Mouse (Mus musculus) adrenal gland, postnatal 25 days (tissue): ENCODE data around the gene Anks1b. TPM values are rescaled to one million over a fixed set of nuclear protein-coding genes. Genes with fewer than 3 reads are reported as not detected.

Experiments
- DNase-seq: peaks from one replicate; pipeline ENCODE4 v3.0.0; 2021; ENCODE audit warnings: mixed read lengths
- total RNA-seq: library from RNA; stranded (reverse); gene quantifications from 2 replicates; pipeline ENCODE4 v1.2.3, GENCODE M21; 2021

Anks1b gene
- total RNA-seq, 1 experiment from 2014 or later: 0.85 TPM

DNA sequence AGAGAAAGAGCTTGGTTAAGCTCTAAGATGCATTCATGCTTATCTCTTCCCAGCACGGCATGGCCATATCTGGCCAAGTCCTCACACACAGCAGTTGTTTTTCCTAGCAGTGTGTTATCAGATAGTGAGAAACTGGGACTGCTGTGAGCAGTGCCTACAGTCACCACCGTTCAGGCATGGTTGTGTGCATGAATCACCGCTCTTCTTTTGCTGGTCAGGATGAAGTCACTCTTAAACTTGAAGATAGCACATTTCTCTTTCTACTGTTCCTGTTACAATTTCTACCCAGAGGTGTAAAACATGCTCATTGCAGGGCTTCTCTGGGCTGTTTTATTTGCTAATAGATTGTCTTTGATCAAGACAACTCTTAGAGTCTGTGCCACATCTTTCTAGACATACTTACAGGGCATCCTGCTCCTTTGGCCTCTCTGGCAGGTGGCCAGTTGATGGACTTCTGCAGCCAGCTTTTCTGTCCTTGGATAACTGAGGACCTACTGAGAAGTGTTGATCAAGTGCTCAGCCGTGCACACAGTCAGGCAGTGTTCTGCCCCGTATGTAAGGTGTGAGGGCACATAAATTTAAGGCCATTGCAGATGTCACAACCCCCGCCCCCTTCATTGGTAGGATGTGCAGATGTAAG lies 296.8 kb downstream of the Anks1b start:
- peak; percentile 4 for DNase-seq

DNA sequence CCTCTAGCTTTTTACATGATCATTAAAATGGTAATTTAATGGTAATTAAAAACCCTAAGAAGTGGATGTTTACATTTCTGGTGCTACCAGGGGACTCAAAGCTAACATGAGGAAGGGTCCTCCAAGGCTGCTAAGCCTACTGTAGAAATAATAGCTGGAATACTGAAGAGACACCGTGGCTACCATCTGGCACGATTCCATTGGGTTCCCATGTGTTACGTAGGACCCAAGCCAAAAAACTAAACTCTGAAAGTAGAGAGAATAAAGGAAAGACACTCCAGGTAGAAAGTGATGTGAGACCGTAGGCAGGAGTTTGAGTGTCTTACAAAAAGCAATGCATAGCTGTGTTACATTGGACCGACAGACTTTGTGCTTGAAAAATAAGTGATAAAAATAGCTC lies 317.1 kb downstream of the Anks1b start:
- no peak for DNase-seq

DNA sequence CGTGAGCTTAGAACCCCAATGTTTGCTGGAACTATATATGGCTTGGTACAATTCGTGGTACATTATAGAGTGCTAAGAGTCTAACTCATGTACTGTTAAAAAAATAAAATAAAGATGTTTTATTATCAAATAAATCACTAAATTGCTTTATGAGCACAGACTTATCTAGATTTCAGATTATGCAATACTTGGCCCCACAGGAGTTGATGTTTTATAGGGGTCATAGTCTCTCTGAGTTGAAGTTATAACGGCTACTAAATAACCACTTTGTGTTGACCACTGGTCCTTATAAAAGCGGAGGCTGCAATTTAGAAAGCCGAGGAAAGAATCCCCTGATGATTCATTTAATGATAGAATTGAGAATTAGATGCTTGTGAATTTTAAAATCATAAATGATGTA lies 323.6 kb downstream of the Anks1b start:
- no peak for DNase-seq

DNA sequence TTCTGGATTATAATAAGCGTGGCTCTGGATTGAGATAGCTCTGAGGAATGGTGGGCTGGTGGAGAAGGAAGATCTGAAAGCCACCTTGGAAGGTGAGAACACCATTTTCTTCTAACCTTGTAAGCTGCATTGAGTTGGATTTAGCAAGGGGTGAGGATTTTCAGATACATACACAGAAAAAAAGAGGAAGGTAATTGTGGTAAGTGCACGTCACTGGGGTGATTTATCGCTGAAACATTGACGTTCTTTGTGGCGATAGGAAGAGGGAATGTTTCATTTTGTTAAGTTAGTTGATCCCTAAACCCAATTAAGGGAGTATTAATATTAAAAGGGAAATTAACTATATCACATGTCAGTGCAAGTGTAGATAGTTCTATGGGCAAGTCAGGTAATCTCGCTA lies 336.7 kb downstream of the Anks1b start:
- DNase-seq: no peak

DNA sequence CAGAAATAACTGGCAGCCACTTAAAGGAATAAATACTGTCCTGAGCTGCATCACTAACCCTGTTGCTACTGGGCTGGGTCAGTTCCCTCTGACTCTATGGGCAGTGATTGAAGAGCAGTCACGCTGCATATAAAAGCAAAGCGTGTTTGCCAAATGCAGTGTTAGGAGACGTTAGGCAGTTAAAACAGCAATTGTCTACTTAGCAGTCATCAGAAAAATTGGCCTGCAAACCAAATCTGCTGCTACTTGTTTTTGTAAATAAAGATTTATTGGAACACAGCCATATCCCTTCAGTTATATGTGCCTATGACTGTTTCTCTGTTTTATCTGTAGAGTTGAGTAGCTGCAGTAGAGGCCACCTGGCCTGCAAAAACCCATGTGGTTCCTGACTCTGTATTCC lies 347.2 kb downstream of the Anks1b start:
- DNase-seq: no peak

DNA sequence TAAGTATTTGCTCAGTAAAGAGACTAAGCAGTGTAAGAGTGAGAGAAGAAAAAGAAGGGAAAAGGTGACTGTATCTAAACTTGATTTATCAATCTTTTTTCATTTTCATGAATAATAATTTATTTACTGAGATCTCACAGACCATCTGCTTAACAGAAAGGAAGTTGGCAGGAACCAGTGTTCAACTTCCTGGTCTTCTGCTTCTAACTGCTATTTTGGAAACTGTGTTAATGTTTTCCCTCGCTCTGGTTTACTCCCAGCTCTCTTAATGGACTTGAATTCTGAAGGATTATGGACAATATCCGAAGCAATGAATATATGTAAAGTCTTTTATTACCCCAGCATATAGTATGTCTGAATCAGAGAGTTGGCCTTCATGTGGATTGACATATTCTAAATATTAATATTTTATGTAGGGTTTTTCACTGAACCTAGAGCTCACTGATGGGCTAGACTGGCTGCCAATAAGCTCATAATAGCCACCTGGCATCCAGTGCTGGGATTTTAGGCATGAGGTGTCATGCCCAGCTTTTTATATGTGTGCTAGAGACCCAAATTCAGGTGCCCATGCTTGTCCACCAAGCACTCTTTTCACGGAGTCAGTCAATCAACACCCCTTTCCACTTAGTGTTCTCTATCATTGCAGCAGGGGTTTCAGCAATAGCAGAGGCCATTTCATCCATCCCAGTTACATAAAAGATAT lies 349.6 kb downstream of the Anks1b start:
- no peak for DNase-seq

DNA sequence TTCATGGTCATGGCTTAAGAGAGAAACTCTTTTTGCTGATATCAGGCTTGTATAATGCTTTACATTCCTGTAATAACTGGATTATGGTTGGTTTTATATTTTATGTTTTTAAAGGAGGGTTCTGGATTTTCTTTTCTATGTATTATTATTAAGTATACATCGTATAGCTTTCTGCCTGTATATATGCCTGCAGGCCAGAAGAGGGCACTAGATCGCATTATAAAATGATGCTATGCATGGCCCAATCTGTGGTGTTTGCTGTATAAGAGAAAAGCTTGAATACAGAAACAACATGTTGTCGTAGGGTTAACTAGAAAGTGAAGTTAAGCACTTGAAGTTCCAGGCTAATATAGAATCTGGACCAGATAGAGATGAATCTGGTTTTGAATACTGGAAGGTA lies 362.0 kb downstream of the Anks1b start:
- DNase-seq: no peak

DNA sequence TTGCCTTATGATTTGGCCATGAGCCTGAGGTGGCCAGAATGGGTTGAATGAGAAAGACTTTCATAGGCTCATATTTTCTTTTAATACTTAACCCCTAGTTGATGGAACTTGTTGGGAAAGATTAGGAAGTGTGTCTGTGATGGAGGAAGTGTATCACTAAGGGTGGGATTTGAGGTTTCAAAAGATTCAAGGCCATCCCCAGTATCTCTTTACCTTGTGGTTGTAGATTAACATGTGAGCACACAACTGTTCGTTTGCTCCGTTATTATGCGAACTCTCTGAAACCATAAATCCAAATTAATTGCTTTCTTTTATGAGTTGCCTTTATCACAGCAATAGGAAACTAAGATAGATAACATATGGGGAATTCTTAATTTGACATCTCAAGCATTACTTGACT lies 364.0 kb downstream of the Anks1b start:
- no peak for DNase-seq

DNA sequence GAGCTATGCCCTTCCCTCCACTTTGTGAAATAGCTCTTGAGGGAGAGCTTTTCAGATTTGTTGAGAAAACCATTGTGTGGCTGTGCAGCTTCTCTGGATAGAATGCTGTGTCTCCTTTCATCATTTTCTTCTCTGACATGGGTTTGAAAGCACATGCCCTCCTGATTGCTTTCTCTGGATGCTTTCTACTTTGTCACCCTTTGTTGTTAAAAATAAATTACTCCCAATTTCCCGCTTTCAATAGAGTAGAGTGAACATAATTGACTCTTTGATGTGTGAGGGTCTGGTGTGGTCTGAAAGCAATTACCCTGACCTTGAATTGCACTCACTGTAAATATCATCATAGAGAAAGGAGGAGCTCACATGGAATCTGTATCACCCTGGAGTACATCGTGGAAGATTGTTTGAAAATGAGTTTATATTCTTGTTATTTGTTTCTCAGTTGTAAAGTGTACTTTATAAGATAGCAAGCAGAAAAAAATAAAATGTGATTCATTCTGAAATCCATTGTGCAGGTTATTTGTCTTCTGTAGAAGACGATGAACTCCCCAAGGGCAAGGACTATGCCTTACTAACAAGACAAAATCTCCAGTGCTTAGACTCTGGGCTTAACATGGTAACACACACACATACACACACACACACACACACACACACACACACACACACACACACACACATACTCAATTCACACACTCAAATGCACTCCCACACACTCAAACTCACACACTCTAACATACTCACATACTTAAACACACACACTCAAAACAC lies 385.8 kb downstream of the Anks1b start:
- no peak for DNase-seq

DNA sequence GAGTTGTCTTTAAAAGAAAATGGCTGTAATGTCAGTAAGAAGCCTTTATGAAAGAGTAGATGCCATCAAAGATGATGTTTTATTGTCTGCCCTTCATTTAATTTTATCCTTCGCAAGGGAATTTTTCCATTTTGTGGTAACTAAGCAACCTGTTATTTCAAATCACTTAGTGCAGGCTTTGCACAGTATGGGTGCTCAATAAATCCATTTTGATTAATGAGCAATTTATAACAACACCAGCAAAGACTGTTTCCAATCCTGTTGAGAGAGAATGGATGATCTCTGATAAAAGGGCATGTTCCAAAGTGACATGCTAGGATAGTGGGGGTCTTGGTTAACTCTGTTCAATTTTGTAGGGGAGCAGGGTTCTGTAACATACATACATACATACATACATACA lies 398.0 kb downstream of the Anks1b start:
- DNase-seq: no peak

DNA sequence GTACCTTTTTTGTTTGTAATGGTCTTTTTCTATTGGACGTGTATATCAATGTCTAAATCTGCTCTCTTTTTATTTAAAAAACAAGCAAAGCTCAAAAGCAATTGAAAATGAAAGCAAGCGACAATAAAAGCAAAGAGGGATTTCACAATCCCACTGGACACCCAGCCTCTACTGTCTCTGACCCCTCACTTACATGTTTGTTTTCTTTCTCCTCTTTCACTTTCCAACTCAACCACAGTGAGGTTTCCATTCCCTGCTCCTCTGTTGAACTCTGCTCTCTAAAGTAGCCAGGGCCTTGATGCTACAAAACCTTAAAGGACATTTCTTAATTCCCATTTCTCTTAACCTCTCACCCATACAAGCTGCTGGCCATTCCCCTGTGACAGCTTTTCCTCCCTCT lies 400.0 kb downstream of the Anks1b start:
- no peak for DNase-seq

DNA sequence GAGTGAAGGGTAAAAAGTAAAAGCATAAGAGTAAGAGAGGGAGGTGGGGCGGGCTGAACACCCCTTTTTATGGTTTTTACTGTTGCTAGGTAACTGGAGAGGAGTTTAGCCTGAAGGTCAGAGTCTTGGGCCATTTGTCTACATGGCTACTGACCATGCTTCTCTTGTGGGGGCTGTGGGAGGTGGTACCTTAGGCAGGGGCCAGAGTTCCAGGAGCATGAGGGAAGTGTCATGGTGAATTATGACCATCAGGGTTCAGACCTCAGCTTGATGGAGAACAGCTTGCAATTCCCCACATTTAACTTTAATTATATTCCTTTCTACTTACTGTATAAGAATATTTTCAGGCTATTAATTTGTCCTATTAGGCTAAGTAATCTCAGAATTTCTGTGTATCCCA lies 413.3 kb downstream of the Anks1b start:
- DNase-seq: no peak

DNA sequence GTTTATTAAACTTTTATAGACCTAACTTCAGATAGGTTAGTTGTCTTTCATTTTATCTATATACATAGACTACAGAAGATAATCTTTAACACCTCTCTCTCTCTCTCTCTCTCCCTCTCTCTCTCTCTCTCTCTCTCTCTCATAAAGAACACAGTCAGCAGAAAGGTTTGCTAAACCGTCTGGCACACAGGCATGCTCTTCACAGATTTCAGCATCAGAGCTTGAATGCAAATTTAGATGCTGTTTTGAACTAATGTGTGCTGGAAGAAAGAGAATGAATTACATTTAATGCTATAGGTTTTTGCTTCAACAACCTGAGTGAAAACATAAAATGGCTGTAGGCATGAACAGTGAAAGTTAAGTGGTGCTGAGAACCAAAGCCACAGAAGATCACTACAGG lies 429.9 kb downstream of the Anks1b start:
- DNase-seq: no peak

DNA sequence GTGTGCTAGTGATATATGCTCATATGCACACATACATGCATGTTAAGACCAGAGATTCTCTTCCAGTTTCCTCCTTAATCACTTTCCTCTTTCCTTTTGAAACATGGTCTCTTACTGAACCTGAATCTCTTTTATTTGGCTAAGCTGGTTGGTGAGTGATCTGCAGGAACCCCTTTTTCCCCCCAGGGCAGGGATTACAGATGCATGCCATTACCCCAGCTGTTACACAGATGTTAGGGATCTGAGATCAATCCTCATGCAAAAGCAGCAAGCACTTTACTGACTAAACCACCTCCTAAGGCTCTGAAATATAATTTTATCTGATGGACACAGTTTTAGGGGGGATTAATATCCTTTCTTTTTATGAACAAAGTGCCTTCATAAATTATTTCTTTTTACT lies 432.8 kb downstream of the Anks1b start:
- no peak for DNase-seq

DNA sequence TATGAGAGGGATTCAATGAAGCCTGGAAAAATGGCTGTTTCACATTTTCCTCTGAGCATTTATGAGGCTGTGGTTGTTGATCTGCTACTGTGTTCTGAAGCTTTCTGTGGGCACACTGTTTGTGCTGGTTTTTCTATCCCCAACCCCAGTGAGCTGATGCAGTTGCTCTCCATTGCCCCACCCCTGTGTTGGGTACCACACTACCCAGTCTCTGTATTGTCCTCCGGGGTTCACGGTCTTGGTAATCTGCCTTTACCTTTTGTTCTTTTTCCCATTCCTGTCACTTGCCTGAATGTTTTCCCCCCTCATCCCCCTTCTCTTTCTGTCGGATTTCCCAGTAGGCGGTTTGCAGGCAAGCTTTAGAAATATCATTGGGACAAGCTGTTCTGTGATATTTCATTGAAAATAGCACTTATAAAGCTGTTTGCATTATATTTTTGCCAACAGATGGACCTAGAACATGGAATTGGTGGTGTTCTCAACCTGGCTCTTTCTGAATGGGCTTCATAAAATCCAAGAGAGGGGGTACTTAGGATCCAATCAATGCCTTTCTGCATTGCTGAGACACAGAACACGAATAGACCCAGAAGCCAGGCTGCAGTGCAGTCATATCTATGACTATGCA lies 434.7 kb downstream of the Anks1b start:
- no peak for DNase-seq

DNA sequence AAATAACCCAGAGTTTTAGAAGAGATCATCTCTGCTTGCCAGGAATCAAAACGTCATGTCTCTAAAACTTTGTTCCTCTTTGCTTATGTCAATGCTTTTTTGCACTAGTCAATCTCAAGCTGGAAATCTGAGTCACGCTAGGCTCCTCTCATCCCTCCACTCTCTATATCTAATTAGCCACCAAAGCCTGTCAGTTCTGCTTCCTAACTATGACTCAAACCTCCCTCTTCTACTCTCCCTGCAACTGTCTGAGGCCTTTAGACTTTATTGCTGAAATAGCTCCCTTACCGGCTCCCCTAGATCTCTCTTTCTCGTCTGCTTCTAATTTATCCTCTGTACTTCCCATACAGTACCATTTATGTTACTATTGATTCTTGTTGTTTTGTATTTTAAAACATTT lies 456.5 kb downstream of the Anks1b start:
- no peak for DNase-seq

DNA sequence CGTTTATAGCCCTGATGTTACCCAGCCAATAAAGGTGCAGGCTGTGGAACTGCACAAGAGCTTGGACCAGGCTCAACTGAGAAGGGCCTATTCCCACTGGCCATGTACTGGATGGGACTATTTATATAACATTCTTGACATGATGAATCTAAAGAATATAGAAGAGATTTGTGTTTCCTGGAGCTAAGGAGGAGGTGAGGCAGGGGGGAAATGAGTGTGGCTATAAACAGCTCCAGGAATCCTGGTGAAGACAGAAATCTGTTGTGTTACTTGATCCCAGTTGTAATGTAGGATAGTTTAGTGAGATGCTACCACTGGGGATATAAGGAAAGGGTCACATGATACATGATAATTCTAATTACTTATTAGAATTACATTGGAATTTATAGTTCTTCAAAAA lies 472.1 kb downstream of the Anks1b start:
- no peak for DNase-seq

DNA sequence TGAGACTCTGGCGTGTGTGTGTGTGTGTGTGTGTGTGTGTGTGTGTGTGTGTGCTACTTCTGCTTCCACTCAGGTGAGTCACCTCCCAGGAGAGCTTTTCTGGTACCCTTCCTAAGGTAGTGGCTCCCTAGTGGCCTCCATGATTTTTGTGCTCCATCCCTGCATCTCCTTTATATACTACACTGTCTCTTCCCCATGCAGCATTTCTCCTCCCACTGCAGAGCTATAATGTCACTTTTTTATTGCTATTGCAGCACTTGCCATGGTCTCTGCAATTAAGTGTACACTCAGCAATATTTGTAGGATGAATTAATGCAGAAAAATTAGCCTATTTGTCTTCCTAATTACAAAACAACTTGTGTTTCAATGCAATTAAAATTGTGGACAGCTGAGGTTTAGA lies 482.9 kb downstream of the Anks1b start:
- DNase-seq: no peak

DNA sequence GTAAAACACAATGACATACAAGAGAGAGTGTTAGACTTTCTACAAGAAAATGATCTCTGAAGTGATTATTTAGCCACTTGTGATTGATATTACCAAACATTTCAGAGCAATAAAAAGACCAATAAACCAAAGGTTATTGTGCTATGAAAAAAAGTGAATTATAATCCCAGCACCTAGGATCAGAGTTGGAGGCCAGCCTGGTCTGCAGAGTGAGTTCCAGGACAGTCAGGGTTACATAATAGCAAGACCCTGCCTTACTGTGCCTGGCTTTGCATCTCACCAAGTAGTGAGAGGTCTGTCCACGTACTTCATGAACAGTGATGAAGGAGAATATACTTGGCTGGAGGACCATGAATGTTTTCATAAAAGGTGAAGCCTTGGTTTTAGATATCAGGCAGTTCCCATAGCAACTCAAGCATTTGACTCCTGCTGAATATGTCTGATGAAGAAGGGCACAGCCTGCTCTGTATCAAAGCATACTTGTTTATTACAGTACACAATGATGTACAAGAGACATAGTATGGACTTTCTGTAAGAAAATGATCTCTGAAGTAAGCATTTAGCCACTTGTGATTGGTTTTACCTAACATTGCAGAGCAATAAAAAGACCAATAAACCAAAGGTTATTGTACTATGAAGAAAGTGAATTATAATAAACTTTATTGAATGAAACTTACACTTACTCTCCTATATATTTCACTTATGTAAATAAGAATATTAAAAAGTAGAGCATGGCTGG lies 484.0 kb downstream of the Anks1b start:
- DNase-seq: no peak

DNA sequence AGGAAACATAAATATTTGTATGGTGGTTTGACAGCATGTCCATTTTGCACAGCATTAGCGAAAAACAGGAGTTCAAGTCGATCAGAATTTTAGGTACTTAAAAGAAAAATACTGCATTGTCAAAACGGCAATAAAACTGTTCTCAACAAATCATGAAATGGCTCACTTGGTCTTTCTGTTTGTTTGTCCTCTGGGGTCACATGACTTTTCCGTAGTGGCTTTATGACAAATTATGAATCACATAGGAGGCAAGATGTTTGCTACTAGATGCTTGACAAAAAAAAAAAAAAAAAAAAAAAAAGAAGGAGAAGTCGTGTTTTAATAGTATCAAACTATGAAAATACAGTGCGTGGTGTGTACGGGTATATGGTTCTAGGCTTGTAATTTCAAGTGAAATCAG lies 495.7 kb downstream of the Anks1b start:
- DNase-seq: no peak

DNA sequence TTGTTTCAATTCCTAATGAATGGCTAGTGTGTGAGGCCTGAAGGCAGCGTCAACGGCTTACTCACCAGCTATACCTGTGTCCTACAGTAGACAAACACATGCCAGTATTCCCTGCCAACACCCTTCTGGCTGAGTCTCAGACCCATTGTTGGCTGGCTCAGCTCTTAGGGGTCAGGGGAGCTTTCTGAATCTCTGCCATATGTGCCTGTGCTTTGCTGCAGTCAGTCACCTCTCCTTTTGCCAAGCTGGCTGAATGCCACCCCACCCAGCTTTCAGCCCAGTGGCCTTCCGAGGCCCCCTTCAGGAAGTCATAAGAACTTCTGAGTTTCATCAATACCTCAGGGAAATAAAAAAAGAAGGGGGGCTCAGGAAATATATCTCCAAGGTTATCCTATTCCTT lies 497.4 kb downstream of the Anks1b start:
- DNase-seq: peak; percentile 58

DNA sequence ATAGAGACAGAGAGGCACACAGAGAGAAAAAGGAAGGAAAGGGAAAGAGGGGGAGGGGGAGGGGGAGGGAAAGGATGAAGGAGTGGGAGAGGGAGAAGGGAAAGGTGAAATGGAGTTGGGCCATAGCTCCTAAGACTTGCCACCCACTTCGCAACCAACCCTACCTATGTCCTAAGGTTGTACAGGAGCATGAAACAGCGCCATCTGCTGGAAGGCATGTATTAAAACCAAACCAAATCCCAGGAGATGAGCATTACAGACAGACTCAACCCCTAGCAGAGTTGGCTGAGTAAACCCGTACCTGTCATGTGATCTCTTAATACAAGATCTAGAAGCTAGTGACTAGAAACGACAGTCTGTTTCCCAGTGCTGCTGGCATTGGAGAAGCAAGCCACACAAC lies 500.2 kb downstream of the Anks1b start:
- peak; percentile 57 for DNase-seq

DNA sequence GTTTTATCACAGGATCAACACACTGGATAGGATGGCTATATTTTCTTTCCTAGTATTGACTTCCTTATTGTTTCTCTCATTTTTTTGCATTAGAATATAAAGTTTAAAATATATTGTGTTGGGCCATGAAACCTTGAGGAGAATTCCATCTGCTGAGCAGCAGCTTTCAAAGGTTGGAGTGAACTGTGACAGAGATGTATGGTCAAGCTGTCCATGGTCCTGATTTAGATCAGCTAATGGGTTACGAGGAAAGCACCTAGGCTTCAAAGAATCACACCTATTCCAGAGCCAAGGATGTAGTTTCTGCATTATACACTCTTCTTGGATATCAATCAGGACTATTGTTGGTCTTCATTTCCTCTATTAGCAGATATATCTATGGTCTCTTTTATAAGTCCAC lies 503.3 kb downstream of the Anks1b start:
- no peak for DNase-seq
